ENCODE assay signal across 14 mouse cellular contexts in genomic region chr11:59941391-59941790, GRCm38 (mm10). TPM values are rescaled to one million over a fixed set of nuclear protein-coding genes. Genes with fewer than 3 reads are reported as not detected.
DNase-seq lines count a peak whose midpoint lies in the region; ATAC-seq and TF ChIP-seq lines count a peak whose summit lies in the region.
"Had no signal": no experiment of that assay in that cellular context is flagged by ENCODE, and none has a peak within 500 bp of the region (broad histone marks: within the 10 kb centered on the region; RNA-seq: fewer than 3 reads in every experiment).

No protein-coding gene starts in this region.

- WGBS in kidney, adult 2 months: 6% methylated on average over 3 of the region's 3 CpGs
- 16% methylated on average over 3 of the region's 3 CpGs for WGBS in forebrain, embryonic 15.5 days

- TF ChIP-seq CTCF in kidney, adult 2 months (conservative IDR thresholded peaks at IDR 0.05; ENCODE audit: insufficient read depth, insufficient read length, low read depth, low read length): no peak

- no peak overlapping the region for H3K9ac ChIP-seq in forebrain, embryonic 15.5 days (replicated peaks)
- H3K9ac ChIP-seq: hindbrain, embryonic 13.5 days; limb, embryonic 15.5 days had no signal

- H3K4me3 ChIP-seq in kidney, adult 2 months (ENCODE audit: insufficient read depth, low read depth, low read length): no peak overlapping the region
- no peak overlapping the region for H3K4me3 ChIP-seq in forebrain, embryonic 15.5 days
- H3K4me3 ChIP-seq: forebrain, embryonic 10.5 days; hindbrain, embryonic 13.5 days; layer of hippocampus, adult 2 months; limb, embryonic 15.5 days had no signal

- no peak overlapping the region for H3K27ac ChIP-seq in kidney, adult 2 months (ENCODE audit: insufficient read depth, low read depth, low read length)
- no peak overlapping the region for H3K27ac ChIP-seq in forebrain, embryonic 15.5 days (replicated peaks)
- H3K27ac ChIP-seq: forebrain, embryonic 10.5 days; hindbrain, embryonic 13.5 days; layer of hippocampus, adult 2 months; limb, embryonic 15.5 days had no signal

- no peak for TF ChIP-seq POLR2A in kidney, adult 2 months (IDR thresholded peaks at IDR 0.05; ENCODE audit: low read depth, low read length)

- no peak overlapping the region for H3K4me2 ChIP-seq in forebrain, embryonic 15.5 days (replicated peaks)
- H3K4me2 ChIP-seq: hindbrain, embryonic 13.5 days; limb, embryonic 15.5 days had no signal

- H3K9me3 ChIP-seq in forebrain, embryonic 15.5 days: no peaks in the 10 kb centered on the region
- H3K9me3 ChIP-seq: forebrain, embryonic 10.5 days; hindbrain, embryonic 13.5 days; limb, embryonic 15.5 days had no signal

- DNase-seq in kidney, adult 2 months: peak; percentile 66
- no peak for DNase-seq in kidney, postnatal 14 days
- DNase-seq in adrenal gland, postnatal 10 days: peak; percentile 82
- peak; percentile 39 for DNase-seq in liver
- DNase-seq in layer of hippocampus, adult 8-10 months (ENCODE audit: low spot score in 2 of 2): no peak
- DNase-seq in frontal cortex, adult 2 months (ENCODE audit: extremely low spot score in 1 of 2, low spot score in 1 of 2): no peak
- DNase-seq: cerebellum, postnatal 36 days; right cerebral cortex, adult 18-20 months had no signal

- H3K4me1 ChIP-seq in kidney, adult 2 months (ENCODE audit: control insufficient read depth, insufficient read depth, low read length): peaks cover 18% of the 10 kb centered on the region
- no peaks in the 10 kb centered on the region for H3K4me1 ChIP-seq in forebrain, embryonic 15.5 days
- H3K4me1 ChIP-seq: forebrain, embryonic 10.5 days; hindbrain, embryonic 13.5 days; limb, embryonic 15.5 days had no signal

- peak; percentile 62 for ATAC-seq in megakaryocyte-erythroid progenitor cell, adult 5-6 weeks (replicated peaks; ENCODE audit: low FRiP score, low TSS enrichment, poor library complexity, severe bottlenecking)
- no peak for ATAC-seq in forebrain, embryonic 15.5 days (replicated peaks)

- no peaks in the 10 kb centered on the region for H3K27me3 ChIP-seq in kidney, adult 2 months (replicated peaks; ENCODE audit: control insufficient read depth, insufficient read depth, low read length)
- H3K27me3 ChIP-seq in forebrain, embryonic 15.5 days: no peaks in the 10 kb centered on the region
- H3K27me3 ChIP-seq: limb, embryonic 15.5 days had no signal

- no peaks in the 10 kb centered on the region for H3K36me3 ChIP-seq in kidney, adult 2 months (ENCODE audit: control insufficient read depth, insufficient read depth, low read length)
- no peaks in the 10 kb centered on the region for H3K36me3 ChIP-seq in forebrain, embryonic 15.5 days
- H3K36me3 ChIP-seq: forebrain, embryonic 10.5 days; hindbrain, embryonic 13.5 days; limb, embryonic 15.5 days had no signal

RNA-seq across cellular contexts. Expression of gene Med9, which starts 6.6 kb away (rescaled TPM):
- 20.4 and 25.7 TPM in 2 replicates for polyA plus RNA-seq in kidney, adult 2 months (2012; rRNA removed)
- total RNA-seq in adrenal gland, postnatal 10 days (2021): 10 to 100 TPM; 30.0 to 31.7 TPM
- 23.6 and 25.8 TPM in 2 replicates for total RNA-seq in megakaryocyte-erythroid progenitor cell, adult 5-6 weeks (2014; fragmentation: Nextera tagmentation)
- 32.9 and 33.8 TPM in 2 replicates for total RNA-seq in megakaryocyte-erythroid progenitor cell, adult 5-6 weeks (2017)
- total RNA-seq in layer of hippocampus, adult 8-10 months (2022): 10 to 100 TPM; 34.2 to 40.1 (median 34.8) TPM
- polyA plus RNA-seq in frontal cortex, adult 2 months (2012; rRNA removed): 43.6 and 44.0 TPM in 2 replicates
- polyA plus RNA-seq in forebrain, embryonic 15.5 days (2015; fragmentation: Nextera tagmentation; extraction: Ambion mirVana): 39.8 and 39.9 TPM in 2 replicates

RNA-seq across cellular contexts. Expression of gene Rasd1, which starts 23.4 kb away (rescaled TPM):
- polyA plus RNA-seq in kidney, adult 2 months (2012; rRNA removed): 7.2 and 8.9 TPM in 2 replicates
- total RNA-seq in adrenal gland, postnatal 10 days (2021): 10 to 100 TPM; 36.7 to 62.2 TPM
- total RNA-seq in megakaryocyte-erythroid progenitor cell, adult 5-6 weeks (2014; fragmentation: Nextera tagmentation): 0.89 TPM in 1 of 2 replicates, not detected in the other
- 2.6 TPM in 1 of 2 replicates, not detected in the other for total RNA-seq in megakaryocyte-erythroid progenitor cell, adult 5-6 weeks (2017)
- 10 to 100 TPM; 34.8 to 47.6 (median 41.1) TPM for total RNA-seq in layer of hippocampus, adult 8-10 months (2022)
- polyA plus RNA-seq in frontal cortex, adult 2 months (2012; rRNA removed): 3.0 and 4.4 TPM in 2 replicates
- polyA plus RNA-seq in forebrain, embryonic 15.5 days (2015; fragmentation: Nextera tagmentation; extraction: Ambion mirVana): 0.86 and 1.2 TPM in 2 replicates

Comparison
In these comparisons a context has a peak if more than half of its experiments do, and no peak if none do; other contexts are left out.
1. DNase-seq: peak in kidney, adult 2 months (single experiment), adrenal gland, postnatal 10 days (single experiment) and liver (single experiment); none in kidney, postnatal 14 days (single experiment), layer of hippocampus, adult 8-10 months (0 of 2) and frontal cortex, adult 2 months (0 of 2).
2. RNA of gene Rasd1, which starts 23.4 kb away (total RNA-seq): 36.7 to 62.2 TPM in adrenal gland, postnatal 10 days and 34.8 to 47.6 TPM in layer of hippocampus, adult 8-10 months; 0.89 to 2.6 TPM in megakaryocyte-erythroid progenitor cell, adult 5-6 weeks; every median in the first group is over 4 times any median in the second.